Mouse (Mus musculus) CD4-positive naive resting alpha-beta T cell, adult 57 days (primary cell): ENCODE data around the gene Pald1. TPM values are rescaled to one million over a fixed set of nuclear protein-coding genes. Genes with fewer than 3 reads are reported as not detected.

Source experiments
- total RNA-seq: library from RNA; stranded (reverse); gene quantifications from one replicate; pipeline ENCODE4 v1.2.4, GENCODE M21; 2023

Gene Pald1
- total RNA-seq, result 0.44 TPM

DNA sequence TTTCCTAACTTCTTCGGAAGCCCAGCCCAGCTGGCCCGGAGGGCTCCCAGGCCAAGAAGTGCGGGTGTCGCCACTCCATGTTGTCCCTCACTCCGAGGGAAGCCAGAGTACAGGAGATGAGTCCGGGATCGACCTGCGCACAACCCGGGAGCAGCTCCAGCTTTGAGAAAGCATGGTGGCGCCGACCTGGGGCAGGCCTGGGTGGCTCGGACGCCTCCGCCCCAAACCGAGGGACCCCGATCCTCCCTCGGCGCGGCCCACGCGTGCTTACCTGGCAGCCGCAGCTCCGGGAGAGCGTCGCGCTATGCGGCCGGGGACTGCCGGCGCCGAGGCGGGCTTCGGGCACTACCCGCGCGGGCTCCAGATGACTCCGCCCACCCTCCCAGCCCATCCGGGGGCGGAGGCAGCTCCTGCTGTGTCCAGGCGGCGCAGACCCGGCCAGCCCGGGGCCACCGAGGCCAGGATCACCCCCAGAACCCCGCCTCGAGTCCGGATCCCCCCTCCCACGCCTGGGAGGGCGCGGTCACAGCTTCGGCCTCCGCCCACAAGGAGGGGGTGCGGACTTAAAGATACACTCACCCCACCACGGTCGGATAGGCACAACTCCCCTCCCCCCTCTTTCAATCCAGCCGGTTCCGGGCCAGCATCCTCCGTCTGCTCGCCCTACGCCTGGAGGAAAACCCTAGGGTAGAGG, at the start of gene Pald1:
TSS of gene Pald1 (minus strand) at position 510 of the 694 bp plus-strand sequence.

GRCm38 (mm10) chr10:61417672-61418071, 34.3 kb upstream of the Pald1 start, which contains the start of gene Nodal:
TSS of gene Nodal (plus strand) at chr10:61417972.

GRCm38 (mm10) chr10:61297477-61297876, 85.9 kb downstream of the Pald1 start, which contains the start of gene Prf1:
TSS of gene Prf1 (plus strand) at chr10:61297833.

DNA sequence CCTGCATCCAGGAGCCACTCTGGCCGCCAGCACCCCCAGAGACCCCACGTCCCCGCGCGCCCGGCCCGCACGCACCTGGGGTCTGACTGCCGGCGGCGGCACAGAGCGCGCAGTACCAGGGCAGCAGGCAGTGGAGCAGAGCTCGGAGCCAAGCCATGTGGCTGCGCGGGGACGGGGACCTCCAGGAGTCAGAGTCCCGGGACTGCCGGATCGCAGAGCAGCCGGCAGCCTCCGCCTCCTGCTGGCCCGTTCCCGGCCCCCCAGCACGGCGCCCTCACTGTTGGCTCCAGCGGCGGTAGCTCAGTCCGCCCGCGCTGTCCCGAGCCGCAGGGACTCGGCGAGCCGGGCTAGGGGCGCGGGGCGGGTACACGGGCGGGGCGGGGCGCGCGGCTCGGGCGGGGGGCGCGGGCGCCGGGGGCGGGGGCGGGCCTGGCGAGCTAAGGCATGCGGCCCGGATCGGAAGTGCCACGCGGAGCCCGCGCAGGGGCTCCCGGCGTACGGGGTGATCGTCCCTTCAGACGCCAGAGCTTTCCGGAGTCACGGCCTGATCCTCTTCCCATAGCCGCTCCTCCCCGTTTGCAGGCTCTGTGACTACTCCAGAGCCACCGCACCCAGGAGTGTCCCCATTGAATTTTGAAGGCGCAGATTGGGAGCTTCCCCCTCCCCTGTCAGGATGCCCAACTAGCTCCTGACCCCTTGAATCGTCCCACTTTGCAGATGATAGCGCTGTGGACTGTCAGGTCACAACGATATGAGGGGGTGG, 110.1 kb downstream of the Pald1 start, which contains the start of gene Adamts14:
TSS of gene Adamts14 (minus strand) at position 358 of the 763 bp plus-strand sequence.

Other genes with a start within 250 kb of the Pald1 start
- gene Sgpl1, start 235.8 kb downstream of the Pald1 start, total RNA-seq, result 52.1 TPM
- gene Tbata, start 211.6 kb downstream of the Pald1 start, total RNA-seq, result not detected
- gene Adamts14, start 110.1 kb downstream of the Pald1 start, total RNA-seq, result 3.9 TPM
- gene Prf1, start 85.7 kb downstream of the Pald1 start, total RNA-seq, result 26.9 TPM
- gene Nodal, start 34.4 kb upstream of the Pald1 start, total RNA-seq, result not detected
- 176 TPM for gene Eif4ebp2, start 69.1 kb upstream of the Pald1 start, total RNA-seq
- gene Lrrc20, start 92.3 kb upstream of the Pald1 start, total RNA-seq, result 7.2 TPM
- gene Npffr1, start 212.0 kb upstream of the Pald1 start, total RNA-seq, result not detected